8 mouse cellular contexts compared by ENCODE assay signal in genomic region chr10:91032399-91032798, GRCm38 (mm10). TPM values are rescaled to one million over a fixed set of nuclear protein-coding genes. Genes with fewer than 3 reads are reported as not detected.
A peak's percentile ranks its signal among the peaks of the same experiment; 100 is the strongest.
DNase-seq lines count a peak whose midpoint lies in the region; ATAC-seq and TF ChIP-seq lines count a peak whose summit lies in the region.

No protein-coding gene starts in this region.

- H3K4me1 ChIP-seq in cortical plate, adult 2 months (ENCODE audit: control insufficient read depth, insufficient read depth, low read length): peaks cover 3% of the 10 kb centered on the region; the same call in 1 of the 2 replicates
- H3K4me1 ChIP-seq in intestine, embryonic 15.5 days (replicated peaks): no peaks in the 10 kb centered on the region
- H3K4me1 ChIP-seq in midbrain, embryonic 10.5 days: no peaks in the 10 kb centered on the region

- DNase-seq in adrenal gland, adult 18-20 months (ENCODE audit: low spot score in 2 of 2): peak; percentile 61 to 71
- peak; percentile 78 for DNase-seq in gastrocnemius, postnatal 10 days
- peak; percentile 93 to 94 for DNase-seq in left cerebral cortex, postnatal 14 days (ENCODE audit: low spot score in 2 of 2)
- DNase-seq in midbrain, embryonic 10.5 days (ENCODE audit: low spot score): peak; percentile 78
- peak; percentile 67 for DNase-seq in skeletal muscle tissue, adult 2 months (ENCODE audit: low read depth, low spot score)
- peak; percentile 49 for DNase-seq in yolk sac, embryonic 10.5 days (ENCODE audit: low spot score)

- H3K4me3 ChIP-seq in cortical plate, adult 2 months (ENCODE audit: insufficient read depth, low read length): no peak overlapping the region
- H3K4me3 ChIP-seq in intestine, embryonic 15.5 days (replicated peaks): no peak overlapping the region
- no peak overlapping the region for H3K4me3 ChIP-seq in midbrain, embryonic 10.5 days

- ATAC-seq in intestine, embryonic 15.5 days: peak; percentile 56

- H3K36me3 ChIP-seq in intestine, embryonic 15.5 days: peaks cover 7% of the 10 kb centered on the region; the same call in 1 of the 2 replicates
- H3K36me3 ChIP-seq in midbrain, embryonic 10.5 days: peaks cover 30% of the 10 kb centered on the region

- H3K27ac ChIP-seq in cortical plate, adult 2 months (ENCODE audit: insufficient read depth, low read length): no peak overlapping the region
- no peak overlapping the region for H3K27ac ChIP-seq in intestine, embryonic 15.5 days
- H3K27ac ChIP-seq in midbrain, embryonic 10.5 days (replicated peaks): no peak overlapping the region

- WGBS in intestine, embryonic 15.5 days: 20% methylated on average over 4 of the region's 4 CpGs
- 15% methylated on average over 4 of the region's 4 CpGs for WGBS in midbrain, embryonic 10.5 days

- no peak overlapping the region for H3K4me2 ChIP-seq in intestine, embryonic 15.5 days (replicated peaks)

- no peak for TF ChIP-seq POLR2A in cortical plate, adult 2 months (IDR thresholded peaks at IDR 0.05; ENCODE audit: extremely low read depth, insufficient read depth, low read length)

- no peaks in the 10 kb centered on the region for H3K27me3 ChIP-seq in intestine, embryonic 15.5 days (replicated peaks)
- H3K27me3 ChIP-seq in midbrain, embryonic 10.5 days (ENCODE audit: low read depth, poor library complexity, severe bottlenecking): no peaks in the 10 kb centered on the region

- intact Hi-C loops in left cerebral cortex, postnatal 14 days (cut with DNase I): loop anchor here (5.0 to 10.0 kb wide), 3 partner anchors 128 to 305 kb away; no protein-coding TSS in a partner anchor

- no peaks in the 10 kb centered on the region for H3K9me3 ChIP-seq in intestine, embryonic 15.5 days
- H3K9me3 ChIP-seq in midbrain, embryonic 10.5 days (replicated peaks): no peaks in the 10 kb centered on the region

- H3K9ac ChIP-seq in intestine, embryonic 15.5 days: no peak overlapping the region

- TF ChIP-seq CTCF in cortical plate, adult 2 months (IDR thresholded peaks at IDR 0.05; ENCODE audit: extremely low read depth, insufficient read depth, low read length): peak; percentile 98

RNA-seq across cellular contexts. Expression of gene Apaf1, which starts 50.2 kb away (rescaled TPM):
- total RNA-seq in adrenal gland, adult 18-20 months (2021): 1 to 10 TPM; 5.4 to 5.8 TPM
- polyA plus RNA-seq in cortical plate, adult 2 months (2012; rRNA removed): 8.3 and 9.3 TPM in 2 replicates
- total RNA-seq in gastrocnemius, postnatal 10 days (2021): 10 to 100 TPM in 1 of 2 experiments, 1 to 10 TPM in 1; 6.7 to 10.0 TPM
- polyA plus RNA-seq in intestine, embryonic 15.5 days (2015; fragmentation: Nextera tagmentation; extraction: Ambion mirVana): 20.6 and 21.3 TPM in 2 replicates
- total RNA-seq in left cerebral cortex, postnatal 14 days (2021): 10 to 100 TPM; 15.8 to 16.1 TPM
- polyA plus RNA-seq in midbrain, embryonic 10.5 days (2016; fragmentation: Nextera tagmentation; extraction: Ambion mirVana): 18.1 and 21.5 TPM in 2 replicates

RNA-seq across cellular contexts. Expression of gene Ikbip, which starts 50.3 kb away (rescaled TPM):
- 10 to 100 TPM; 30.9 to 31.5 TPM for total RNA-seq in adrenal gland, adult 18-20 months (2021)
- polyA plus RNA-seq in cortical plate, adult 2 months (2012; rRNA removed): 10.4 and 12.1 TPM in 2 replicates
- 10 to 100 TPM; 25.2 to 32.3 TPM for total RNA-seq in gastrocnemius, postnatal 10 days (2021)
- 37.2 and 40.0 TPM in 2 replicates for polyA plus RNA-seq in intestine, embryonic 15.5 days (2015; fragmentation: Nextera tagmentation; extraction: Ambion mirVana)
- total RNA-seq in left cerebral cortex, postnatal 14 days (2021): 10 to 100 TPM; 10.1 to 12.2 TPM
- polyA plus RNA-seq in midbrain, embryonic 10.5 days (2016; fragmentation: Nextera tagmentation; extraction: Ambion mirVana): 20.9 and 23.0 TPM in 2 replicates
